Mouse (Mus musculus): ENCODE data around the gene Morn3. TPM values are rescaled to one million over a fixed set of nuclear protein-coding genes. Genes with fewer than 3 reads are reported as not detected.
"Not testable (repeated sequence)": the region's sequence is repeated elsewhere in the genome, so short reads cannot be mapped to it uniquely, and the experiment has no call there.

The Morn3 gene
- polyA plus RNA-seq, 1 experiment from 2014 or later: not detected

DNA sequence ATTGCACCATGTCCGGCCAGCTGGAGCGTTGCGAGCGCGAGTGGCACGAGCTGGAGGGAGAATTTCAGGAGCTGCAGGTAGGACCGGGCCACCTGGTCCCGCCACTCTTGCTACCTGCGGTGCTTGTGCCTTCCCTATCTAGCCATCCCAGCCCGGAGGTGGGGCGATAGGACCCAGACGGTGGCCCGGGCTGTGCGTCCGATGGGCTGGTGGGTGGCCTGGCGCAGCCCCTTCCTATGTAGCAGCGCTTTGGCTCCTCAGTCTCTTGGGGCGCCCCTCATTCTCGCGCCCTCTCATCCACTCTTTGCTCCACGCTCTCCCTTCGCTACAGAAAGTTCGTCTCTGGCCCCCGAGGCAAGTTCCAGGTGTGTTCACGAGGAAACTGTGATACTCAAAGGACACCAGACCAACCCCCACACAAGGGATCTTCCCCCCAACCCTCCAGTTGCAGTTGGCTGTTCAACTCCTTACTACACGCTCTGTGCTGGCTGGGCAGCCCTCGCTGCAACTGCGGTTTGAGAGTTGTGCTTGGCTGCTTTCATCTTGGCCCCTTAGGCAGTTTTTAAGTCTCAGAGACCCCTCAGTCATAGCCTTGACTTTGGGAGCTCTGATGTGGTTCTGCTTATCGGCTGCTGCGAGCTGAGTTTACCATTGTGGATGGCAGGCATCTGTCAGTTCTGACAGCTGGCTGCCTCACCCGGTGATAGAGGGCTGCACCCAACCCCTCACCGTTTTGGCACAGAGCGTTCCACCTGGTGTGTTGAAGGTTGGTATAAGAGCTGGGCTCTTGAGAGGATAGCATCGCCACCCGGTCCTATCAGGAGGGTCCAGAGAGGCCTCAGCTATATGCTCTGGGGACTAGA is 29.8 kb upstream of the Morn3 start:
- Histone ChIP-seq H3K4me2 (replicated peaks) (peak overlapping the region; percentile 97), H3K9ac (replicated peaks) (peak overlapping the region; percentile 73), H3K4me1 (peaks cover 23% of the 10 kb centered on the region), H3K27ac (replicated peaks) (peak overlapping the region; percentile 57), H3K9me3 (no peaks in the 10 kb centered on the region), H3K36me3 (no peaks in the 10 kb centered on the region), H3K27me3 (peaks cover 11% of the 10 kb centered on the region; the same call in 1 of the 2 replicates), H3K4me3 (peak overlapping the region; percentile 71)
- 5% methylated on average over 34 of the region's 35 CpGs for WGBS
- ATAC-seq (ENCODE audit: low FRiP score, low read depth): peak; percentile 83

DNA sequence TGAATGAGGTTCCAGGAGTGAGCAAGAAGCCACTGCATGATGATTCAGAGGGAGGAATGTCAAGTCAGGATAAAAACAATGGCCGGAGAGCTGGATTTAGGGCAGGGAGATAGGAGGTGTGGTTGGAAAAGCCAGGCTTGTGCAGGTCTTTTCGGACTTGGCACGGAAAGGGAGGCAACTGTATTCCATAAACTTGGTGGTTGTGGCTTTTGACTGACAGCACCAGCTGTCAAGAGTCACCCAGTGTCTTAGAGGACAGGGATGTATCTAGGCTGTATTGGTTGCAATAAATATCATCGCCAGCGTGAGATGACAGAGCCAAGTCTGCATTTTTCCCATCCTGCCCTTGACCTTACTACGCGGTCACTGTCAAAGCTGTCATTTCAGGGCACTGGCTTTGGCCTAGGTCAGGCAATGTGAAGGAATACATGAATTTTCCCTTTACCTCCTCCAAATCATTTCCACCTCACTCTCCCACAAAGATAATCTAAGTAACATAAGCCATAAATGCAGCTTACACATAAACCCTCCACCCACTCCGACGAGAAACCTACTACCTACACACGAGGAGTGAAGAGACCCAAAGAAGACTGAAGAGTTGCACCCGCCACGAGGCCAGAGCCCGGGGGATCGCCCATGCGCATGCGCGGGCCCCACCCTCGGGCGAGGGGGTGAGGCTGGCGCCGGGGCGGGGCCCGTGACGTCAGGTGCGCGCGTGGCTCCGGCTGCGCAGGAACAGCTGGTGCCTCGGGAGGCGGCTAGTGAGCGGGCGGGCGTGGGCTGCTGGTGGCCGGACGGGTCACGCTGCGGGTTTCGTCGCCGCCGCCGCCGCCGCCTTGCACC is 29.0 kb upstream of the Morn3 start:
- H3K9ac ChIP-seq (replicated peaks): peak overlapping the region; percentile 73
- WGBS: 7% methylated on average over 45 of the region's 45 CpGs
- ATAC-seq (ENCODE audit: low FRiP score, low read depth): peak; percentile 95
- H3K9me3 ChIP-seq: no peaks in the 10 kb centered on the region
- peak overlapping the region; percentile 97 for H3K4me2 ChIP-seq (replicated peaks)
- H3K4me3 ChIP-seq: peak overlapping the region; percentile 71
- peaks cover 11% of the 10 kb centered on the region; the same call in 1 of the 2 replicates for H3K27me3 ChIP-seq
- H3K4me1 ChIP-seq: peaks cover 23% of the 10 kb centered on the region
- no peaks in the 10 kb centered on the region for H3K36me3 ChIP-seq
- H3K27ac ChIP-seq (replicated peaks): peak overlapping the region; percentile 57

DNA sequence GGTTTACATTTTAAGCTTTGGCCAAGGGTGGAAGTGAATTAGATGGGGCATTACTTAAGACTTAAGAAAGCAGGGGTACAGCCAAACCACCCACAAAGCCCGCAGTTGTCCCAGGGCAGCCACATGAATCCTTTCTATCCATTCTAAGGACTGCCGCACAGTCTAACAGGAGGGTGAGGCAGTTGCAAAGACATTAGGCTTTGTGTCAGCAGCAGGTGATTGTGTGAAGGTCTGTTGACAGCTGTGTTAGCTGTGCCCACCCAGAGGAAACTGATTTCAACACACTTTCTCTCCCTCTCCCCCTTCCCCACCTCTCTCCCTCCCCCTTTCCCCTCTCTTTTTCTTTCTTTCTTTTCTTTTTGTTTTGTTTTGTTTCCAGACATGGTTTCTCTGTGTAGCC is 21.9 kb upstream of the Morn3 start:
- Histone ChIP-seq H3K9me3 (peaks cover 3% of the 10 kb centered on the region; the same call in 1 of the 2 replicates), H3K27ac (replicated peaks) (no peak overlapping the region), H3K4me2 (replicated peaks) (no peak overlapping the region), H3K36me3 (no peaks in the 10 kb centered on the region), H3K9ac (replicated peaks) (no peak overlapping the region), H3K4me3 (no peak overlapping the region), H3K4me1 (no peaks in the 10 kb centered on the region), H3K27me3 (no peaks in the 10 kb centered on the region)
- 94% methylated on average over 2 of the region's 2 CpGs for WGBS
- ATAC-seq (ENCODE audit: low FRiP score, low read depth): no peak

DNA sequence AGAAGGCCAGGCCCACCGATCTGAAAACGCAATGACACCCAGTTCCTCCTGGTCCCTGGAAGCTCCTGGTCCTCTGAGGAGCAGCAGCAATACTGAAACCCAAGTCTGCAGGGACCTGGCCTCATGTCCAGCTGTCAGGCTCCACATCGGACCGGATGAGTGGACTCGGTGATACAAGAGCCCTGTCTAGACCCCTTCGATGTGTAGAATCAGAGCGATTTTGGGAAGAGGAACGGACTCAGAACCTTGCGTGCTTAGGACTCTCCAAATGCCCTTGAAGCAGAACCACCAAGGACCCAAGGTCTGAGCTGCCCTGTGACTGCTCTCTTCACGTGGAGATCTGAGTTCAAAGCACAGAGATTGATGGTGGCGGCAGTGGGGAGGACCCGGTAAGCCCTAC is 21.3 kb upstream of the Morn3 start, which contains the start of gene Tmem120b:
Tmem120b (plus strand) TSS at position 301 of the 400 bp plus-strand sequence.
- Histone ChIP-seq H3K9me3 (peaks cover 3% of the 10 kb centered on the region; the same call in 1 of the 2 replicates), H3K9ac (replicated peaks) (no peak within 1 kb of the TSS), H3K36me3 (no peaks in the 10 kb centered on the region), H3K4me1 (no peaks in the 10 kb centered on the region), H3K4me3 (no peak within 1 kb of the TSS), H3K27ac (replicated peaks) (no peak within 1 kb of the TSS), H3K27me3 (no peaks in the 10 kb centered on the region), H3K4me2 (replicated peaks) (no peak within 1 kb of the TSS)
- ATAC-seq (ENCODE audit: low FRiP score, low read depth): no peak
- 83% methylated on average over 12 of the region's 12 CpGs for WGBS

DNA sequence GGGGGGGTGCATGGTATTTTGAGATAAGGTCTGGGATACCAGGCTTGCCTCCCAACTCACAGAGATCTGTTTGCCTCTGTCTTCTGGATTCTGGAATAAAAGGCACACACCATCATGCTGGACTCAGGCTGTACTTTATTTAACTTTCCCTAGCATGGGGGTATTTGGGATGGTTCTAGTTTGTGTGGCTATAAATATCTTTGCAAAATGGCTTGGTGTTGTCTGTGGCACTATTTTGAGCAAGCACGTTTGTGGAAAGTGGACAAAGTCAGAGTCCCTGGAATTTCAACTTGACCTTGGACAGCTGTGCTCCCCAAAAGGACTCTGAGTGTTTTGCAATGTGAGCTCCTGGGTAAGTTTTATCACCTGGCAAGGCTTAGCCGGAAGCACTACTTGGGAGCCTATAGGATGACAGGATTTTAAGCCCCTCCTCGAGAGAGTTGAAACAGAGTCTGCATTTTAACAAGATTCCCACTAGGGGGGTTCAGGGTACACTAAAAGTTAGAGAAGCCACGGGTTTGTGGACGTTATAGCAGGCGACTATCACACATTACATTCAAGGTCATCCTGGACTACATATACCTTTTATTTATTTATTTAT is 20.7 kb upstream of the Morn3 start:
- Histone ChIP-seq H3K27ac (replicated peaks) (no peak overlapping the region), H3K9ac (replicated peaks) (no peak overlapping the region), H3K27me3 (no peaks in the 10 kb centered on the region), H3K9me3 (peaks cover 3% of the 10 kb centered on the region; the same call in 1 of the 2 replicates), H3K36me3 (no peaks in the 10 kb centered on the region), H3K4me3 (no peak overlapping the region), H3K4me1 (no peaks in the 10 kb centered on the region), H3K4me2 (replicated peaks) (no peak overlapping the region)
- WGBS: 30% methylated on average over 6 of the region's 6 CpGs
- ATAC-seq (ENCODE audit: low FRiP score, low read depth): no peak

DNA sequence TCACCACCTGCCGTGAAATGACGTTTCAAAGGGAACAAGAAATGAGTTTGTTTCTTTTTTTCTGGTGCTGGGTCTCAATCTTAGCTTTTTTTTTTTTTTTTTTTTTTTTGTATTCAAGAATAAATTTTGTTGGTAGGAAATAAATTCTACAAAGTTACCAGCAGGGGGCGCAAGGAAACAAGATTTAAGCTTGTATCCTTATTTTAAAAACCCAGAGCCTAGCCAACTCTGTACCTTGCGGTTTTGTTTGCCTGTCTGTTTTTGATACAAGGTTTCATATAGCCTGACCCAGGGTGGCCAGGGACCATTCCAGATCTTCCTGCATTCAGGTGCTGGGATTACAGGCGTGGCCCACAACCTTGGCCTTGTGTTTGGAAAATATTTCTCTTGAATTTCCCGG is 17.4 kb upstream of the Morn3 start:
- H3K4me2 ChIP-seq (replicated peaks): no peak overlapping the region
- no peaks in the 10 kb centered on the region for H3K4me1 ChIP-seq
- H3K36me3 ChIP-seq: no peaks in the 10 kb centered on the region
- H3K9ac ChIP-seq (replicated peaks): no peak overlapping the region
- H3K4me3 ChIP-seq: no peak overlapping the region
- H3K9me3 ChIP-seq: no peaks in the 10 kb centered on the region
- no peak for ATAC-seq (ENCODE audit: low FRiP score, low read depth)
- 33% methylated on average over 6 of the region's 6 CpGs for WGBS
- no peak overlapping the region for H3K27ac ChIP-seq (replicated peaks)
- H3K27me3 ChIP-seq: no peaks in the 10 kb centered on the region

DNA sequence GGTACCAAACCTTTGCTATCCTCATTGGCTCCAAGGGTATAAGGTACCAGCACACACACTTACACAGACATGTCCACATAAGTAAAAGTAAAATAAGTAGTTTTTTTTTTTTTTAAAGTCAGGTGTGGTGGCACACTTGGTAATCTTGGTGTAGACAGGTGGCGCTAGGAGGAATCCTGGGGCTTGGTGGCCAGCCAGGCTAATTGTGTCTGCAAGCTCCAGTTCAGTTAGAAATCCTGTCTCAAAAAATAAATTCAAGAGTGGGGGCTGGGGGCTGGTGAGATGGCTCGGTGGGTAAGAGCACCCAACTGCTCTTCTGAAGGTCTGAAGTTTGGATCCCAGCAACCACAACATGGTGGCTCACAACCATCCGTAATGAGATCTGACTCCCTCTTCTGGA is 16.3 kb upstream of the Morn3 start:
- no peak overlapping the region for H3K9ac ChIP-seq (replicated peaks)
- no peak overlapping the region for H3K4me3 ChIP-seq
- ATAC-seq (ENCODE audit: low FRiP score, low read depth): no peak
- H3K4me1 ChIP-seq: peaks cover 3% of the 10 kb centered on the region; the same call in 1 of the 2 replicates
- 93% methylated on average over 3 of the region's 3 CpGs for WGBS
- no peak overlapping the region for H3K27ac ChIP-seq (replicated peaks)
- no peaks in the 10 kb centered on the region for H3K27me3 ChIP-seq
- no peak overlapping the region for H3K4me2 ChIP-seq (replicated peaks)
- no peaks in the 10 kb centered on the region for H3K36me3 ChIP-seq
- no peaks in the 10 kb centered on the region for H3K9me3 ChIP-seq

DNA sequence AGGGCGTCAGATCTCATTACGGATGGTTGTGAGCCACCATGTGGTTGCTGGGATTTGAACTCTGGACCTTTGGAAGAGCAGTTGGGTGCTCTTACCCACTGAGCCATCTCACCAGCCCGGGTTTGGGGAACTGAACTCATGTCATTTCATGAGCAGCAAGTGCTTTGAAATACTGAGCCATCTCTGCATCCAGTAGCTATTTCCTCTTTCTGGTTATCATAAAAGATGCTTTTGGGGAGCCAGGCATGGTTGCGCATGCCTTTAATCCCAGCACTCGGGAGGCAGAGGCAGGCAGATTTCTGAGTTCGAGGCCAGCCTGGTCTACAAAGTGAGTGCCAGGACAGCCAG is 14.6 kb upstream of the Morn3 start:
- H3K4me1 ChIP-seq; H3K4me3 ChIP-seq; H3K9me3 ChIP-seq; H3K4me2 ChIP-seq (replicated peaks); H3K27me3 ChIP-seq; H3K9ac ChIP-seq (replicated peaks); ATAC-seq (ENCODE audit: low FRiP score, low read depth); H3K27ac ChIP-seq (replicated peaks); H3K36me3 ChIP-seq: not testable (repeated sequence)
- 81% methylated on average over 6 of the region's 6 CpGs for WGBS

DNA sequence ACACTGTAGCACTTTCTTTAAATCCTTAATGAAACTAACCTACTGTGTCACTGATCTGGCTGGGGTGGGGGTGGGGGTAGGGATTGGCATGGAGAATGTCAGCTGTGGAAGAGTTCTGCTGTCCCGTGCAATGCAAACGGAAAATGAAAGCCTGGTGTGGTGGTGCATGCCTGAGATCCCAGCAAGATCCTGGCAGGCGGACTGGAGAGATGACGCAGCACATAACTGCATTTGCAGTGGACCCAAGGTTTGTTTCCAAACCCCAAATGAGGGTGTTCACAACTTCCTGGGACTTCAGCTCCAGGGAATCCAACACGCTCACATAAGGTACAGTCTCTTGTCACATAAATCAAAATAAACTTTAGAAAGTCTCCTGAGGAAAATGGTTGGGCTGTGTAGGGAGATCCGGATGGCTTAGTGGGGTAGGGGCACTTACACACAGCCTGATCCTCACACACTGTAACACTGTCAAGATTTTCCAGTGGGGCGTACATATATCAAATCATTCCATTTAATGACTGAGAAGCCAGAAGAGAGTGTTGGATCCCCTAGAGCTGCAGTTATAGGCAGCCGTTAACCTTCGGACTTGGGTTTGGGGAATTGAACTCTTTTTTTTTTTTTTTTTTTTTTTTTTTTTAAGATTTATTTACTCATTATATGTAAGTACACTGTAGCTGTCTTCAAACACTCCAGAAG is 14.0 kb upstream of the Morn3 start:
- Histone ChIP-seq H3K9me3 (0 out of 2 replicates have a peak, but pooled peaks cover 2% of the 10 kb centered on the region), H3K4me2 (replicated peaks) (no peak overlapping the region), H3K4me3 (no peak overlapping the region), H3K27me3 (no peaks in the 10 kb centered on the region), H3K9ac (replicated peaks) (no peak overlapping the region), H3K4me1 (peaks cover 3% of the 10 kb centered on the region; the same call in 1 of the 2 replicates), H3K27ac (replicated peaks) (no peak overlapping the region), H3K36me3 (no peaks in the 10 kb centered on the region)
- WGBS: 87% methylated on average over 9 of the region's 9 CpGs
- ATAC-seq (ENCODE audit: low FRiP score, low read depth): no peak

DNA sequence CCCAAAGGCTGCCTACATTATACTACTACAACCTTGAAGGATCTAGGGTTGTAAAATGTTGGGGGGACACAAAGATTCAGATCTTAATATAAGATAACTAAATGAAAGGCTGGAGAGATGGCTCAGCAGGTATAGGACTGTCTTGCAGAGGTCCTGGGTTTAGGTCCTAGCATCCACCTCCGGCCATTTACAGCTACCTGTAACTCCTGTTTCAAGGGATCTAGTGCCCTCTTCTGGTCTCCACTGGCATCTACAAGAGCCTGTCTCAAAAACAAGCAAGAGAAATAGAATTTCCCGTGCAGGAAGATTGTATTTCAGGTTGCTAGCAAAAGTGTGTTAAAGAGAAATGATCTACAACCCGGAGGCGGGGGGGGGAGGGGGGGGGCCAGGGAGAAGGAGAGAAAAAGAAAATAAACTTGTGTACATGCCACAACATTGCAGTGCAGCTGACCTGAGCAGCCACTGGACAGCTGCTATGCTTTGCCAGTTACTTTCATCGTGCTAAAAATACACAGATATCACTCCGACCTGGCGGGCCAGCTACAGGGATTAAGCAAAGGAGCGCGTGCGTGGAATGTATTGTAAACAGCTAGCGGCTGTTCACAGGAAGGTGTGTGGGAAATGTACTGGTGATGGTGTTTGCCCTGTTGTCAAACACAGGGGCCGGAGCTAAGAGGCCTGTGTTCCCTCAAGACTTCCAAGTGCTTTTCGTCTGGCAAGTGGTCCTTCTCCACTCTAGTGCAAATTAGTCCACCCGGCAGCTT is 13.1 kb upstream of the Morn3 start:
- no peaks in the 10 kb centered on the region for H3K36me3 ChIP-seq
- no peak overlapping the region for H3K9ac ChIP-seq (replicated peaks)
- H3K27ac ChIP-seq (replicated peaks): no peak overlapping the region
- WGBS: 44% methylated on average over 14 of the region's 14 CpGs
- H3K4me1 ChIP-seq: peaks cover 3% of the 10 kb centered on the region; the same call in 1 of the 2 replicates
- H3K4me3 ChIP-seq: no peak overlapping the region
- no peak for ATAC-seq (ENCODE audit: low FRiP score, low read depth)
- no peaks in the 10 kb centered on the region for H3K27me3 ChIP-seq
- 0 out of 2 replicates have a peak, but pooled peaks cover 2% of the 10 kb centered on the region for H3K9me3 ChIP-seq
- H3K4me2 ChIP-seq (replicated peaks): no peak overlapping the region

Data from midbrain, embryonic 12.5 days (tissue).